Mouse (Mus musculus): ENCODE results near the gene Wdr46.
"Not testable (repeated sequence)": the region's sequence is repeated elsewhere in the genome, so short reads cannot be mapped to it uniquely, and the experiment has no call there.

- not testable (repeated sequence) for TF ChIP-seq TAL1, GATA1 (IDR thresholded peaks at IDR 0.05; ENCODE audit: low read length)
Observed at GRCm38 (mm10) chr17:33998697-33999096, 58.2 kb downstream of the Wdr46 start.
